Mouse (Mus musculus) heart, embryonic 16.5 days (tissue): ENCODE results near the gene Krt24. TPM values are rescaled to one million over a fixed set of nuclear protein-coding genes. Genes with fewer than 3 reads are reported as not detected.
A peak's percentile ranks its signal among the peaks of the same experiment; 100 is the strongest.

Experiments
- ATAC-seq: fragments of 200-750 bp; cut with Nextera tagmentation; replicated peaks from 2 replicates; pipeline ENCODE4 v1.8.0; 2017; ENCODE audit warnings: moderate number of reproducible peaks; ENCODE audit not compliant: insufficient read depth, low FRiP score; ENCODE audit errors: extremely low read depth
- H3K27ac ChIP-seq: fragments of 300-500 bp; sonication (generic); 2 replicates; pipeline ENCODE4 v1.5.1; 2014; ENCODE audit warnings: mild to moderate bottlenecking, low read length, control low read depth, moderate library complexity
- H3K27me3 ChIP-seq: fragments of 300-500 bp; sonication (generic); 2 replicates; pipeline ENCODE4 v1.6.1; 2014; ENCODE audit warnings: low read length, mixed read lengths; ENCODE audit not compliant: control insufficient read depth, insufficient read depth
- H3K36me3 ChIP-seq: fragments of 300-500 bp; sonication (generic); 2 replicates; pipeline ENCODE4 v1.6.1; 2014; ENCODE audit not compliant: control insufficient read depth, insufficient read depth
- H3K4me1 ChIP-seq: fragments of 300-500 bp; sonication (generic); 2 replicates; pipeline ENCODE4 v1.6.1; 2014; ENCODE audit warnings: low read length, mixed read lengths; ENCODE audit not compliant: control insufficient read depth, insufficient read depth
- H3K4me2 ChIP-seq: fragments of 300-500 bp; sonication (generic); 2 replicates; pipeline ENCODE4 v1.6.1; 2014; ENCODE audit warnings: low read depth, mild to moderate bottlenecking, control low read depth, low read length
- H3K4me3 ChIP-seq: fragments of 300-500 bp; sonication (generic); 2 replicates; pipeline ENCODE4 v1.5.1; 2014; ENCODE audit warnings: mild to moderate bottlenecking, control low read depth, low read length
- H3K9ac ChIP-seq: fragments of 300-500 bp; sonication (generic); 2 replicates; pipeline ENCODE4 v1.6.1; 2014; ENCODE audit warnings: low read length, control low read depth
- H3K9me3 ChIP-seq: fragments of 300-500 bp; sonication (generic); replicated peaks from 2 replicates; pipeline ENCODE4 v1.6.1; 2016; ENCODE audit warnings: low read length; ENCODE audit not compliant: control insufficient read depth
- WGBS: fragments of 180-500 bp; shearing (Covaris S2); extraction: QIAGEN DNeasy Blood & Tissue Kit; methylation state at CpG from one replicate; pipeline ENCODE4 v1.1.7; 2014; 5-methylcytosine and 5-hydroxymethylcytosine counted together
- polyA plus RNA-seq: library from polyadenylated mRNA; unstranded; fragments of >200 nt; fragmentation: Nextera tagmentation; extraction: Ambion mirVana; gene quantifications from 2 replicates; pipeline ENCODE4 v1.2.1, GENCODE M21; 2015

The Krt24 gene
- polyA plus RNA-seq = not detected in 2 replicates

DNA sequence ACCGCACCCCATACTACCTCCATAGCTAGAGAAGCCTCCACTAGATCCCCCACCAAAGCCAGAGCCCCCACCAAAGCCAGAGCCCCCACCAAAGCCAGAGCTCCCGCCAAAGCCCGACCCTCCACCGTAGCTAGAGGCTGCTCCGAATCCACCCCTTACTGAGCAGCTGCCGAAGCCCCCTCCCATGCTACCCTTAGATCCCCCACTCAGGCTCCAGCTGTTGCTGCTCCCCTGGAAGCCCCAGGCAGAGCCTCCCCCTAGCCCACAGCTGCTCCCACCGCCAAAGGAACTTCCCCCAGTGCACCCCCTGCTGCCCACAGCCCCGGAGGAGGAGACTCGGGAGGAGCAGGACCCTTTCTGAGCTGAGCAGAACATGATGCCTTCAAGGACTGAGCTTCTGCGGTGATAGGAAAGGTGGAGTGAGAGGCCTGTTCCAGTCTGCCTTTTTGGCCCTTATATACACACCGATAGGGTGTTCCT lies at the start of gene Krt24:
TSS of gene Krt24 (minus strand) at position 430 of the 480 bp plus-strand sequence.
- Histone ChIP-seq H3K27me3 (no peaks in the 10 kb centered on the region), H3K36me3 (no peaks in the 10 kb centered on the region), H3K9ac (no peak within 1 kb of the TSS), H3K27ac (no peak within 1 kb of the TSS), H3K9me3 (no peaks in the 10 kb centered on the region), H3K4me3 (no peak within 1 kb of the TSS), H3K4me2 (no peak within 1 kb of the TSS), H3K4me1 (no peaks in the 10 kb centered on the region)
- no peak for ATAC-seq
- 35% methylated on average over 11 of the region's 11 CpGs for WGBS

GRCm38 (mm10) chr11:99333426-99333825 lies 48.4 kb upstream of the Krt24 start:
- 67% methylated on average over 13 of the region's 13 CpGs for WGBS
- H3K9me3 ChIP-seq = no peaks in the 10 kb centered on the region

DNA sequence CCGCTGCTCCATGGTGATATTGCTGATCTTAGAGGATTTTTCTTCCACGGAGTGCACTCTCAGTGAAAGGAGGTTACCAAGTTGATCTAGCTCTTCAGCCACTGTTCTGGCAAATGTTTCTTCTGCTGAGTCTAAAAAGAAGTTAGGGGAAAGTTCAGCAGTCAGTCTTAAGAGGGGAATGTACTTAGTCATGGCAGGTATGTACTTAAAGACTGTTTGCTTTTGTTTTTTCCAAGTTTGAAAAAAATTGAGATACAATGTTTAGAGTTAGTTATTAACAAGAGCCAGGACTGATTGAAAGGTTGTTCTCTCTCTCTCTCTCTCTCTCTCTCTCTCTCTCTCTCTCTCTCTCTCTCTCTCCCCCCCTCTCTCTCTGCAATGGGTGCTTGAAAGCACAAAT lies 44.6 kb upstream of the Krt24 start:
- no peak overlapping the region for H3K4me2 ChIP-seq
- no peaks in the 10 kb centered on the region for H3K36me3 ChIP-seq
- H3K27ac ChIP-seq = no peak overlapping the region
- 48% methylated on average over 2 of the region's 2 CpGs for WGBS
- no peaks in the 10 kb centered on the region for H3K4me1 ChIP-seq
- no peaks in the 10 kb centered on the region for H3K9me3 ChIP-seq
- ATAC-seq = no peak
- no peaks in the 10 kb centered on the region for H3K27me3 ChIP-seq
- H3K9ac ChIP-seq = no peak overlapping the region
- H3K4me3 ChIP-seq = no peak overlapping the region

More at GRCm38 (mm10) chr11:99333426-99333825, 48.4 kb upstream of the Krt24 start:
- H3K27ac ChIP-seq = no peak overlapping the region
- no peaks in the 10 kb centered on the region for H3K27me3 ChIP-seq
- no peak overlapping the region for H3K4me3 ChIP-seq
- H3K36me3 ChIP-seq = no peaks in the 10 kb centered on the region
- H3K9ac ChIP-seq = no peak overlapping the region
- H3K4me2 ChIP-seq = no peak overlapping the region
- no peaks in the 10 kb centered on the region for H3K4me1 ChIP-seq
- ATAC-seq = no peak

- 0 out of 2 replicates have a peak, but pooled peaks cover 2% of the 10 kb centered on the region for H3K4me1 ChIP-seq
- no peak within 1 kb of the TSS for H3K27ac ChIP-seq
- H3K27me3 ChIP-seq = no peaks in the 10 kb centered on the region
- no peak within 1 kb of the TSS for H3K4me3 ChIP-seq
- 81% methylated on average over 11 of the region's 11 CpGs for WGBS
- H3K36me3 ChIP-seq = no peaks in the 10 kb centered on the region
- ATAC-seq = no peak
- no peaks in the 10 kb centered on the region for H3K9me3 ChIP-seq
- H3K4me2 ChIP-seq = no peak within 1 kb of the TSS
- no peak within 1 kb of the TSS for H3K9ac ChIP-seq
Measured at GRCm38 (mm10) chr11:99322851-99323250, 37.8 kb upstream of the Krt24 start, which contains the start of gene Krt25. Krt25 (minus strand) TSS chr11:99322951.

DNA sequence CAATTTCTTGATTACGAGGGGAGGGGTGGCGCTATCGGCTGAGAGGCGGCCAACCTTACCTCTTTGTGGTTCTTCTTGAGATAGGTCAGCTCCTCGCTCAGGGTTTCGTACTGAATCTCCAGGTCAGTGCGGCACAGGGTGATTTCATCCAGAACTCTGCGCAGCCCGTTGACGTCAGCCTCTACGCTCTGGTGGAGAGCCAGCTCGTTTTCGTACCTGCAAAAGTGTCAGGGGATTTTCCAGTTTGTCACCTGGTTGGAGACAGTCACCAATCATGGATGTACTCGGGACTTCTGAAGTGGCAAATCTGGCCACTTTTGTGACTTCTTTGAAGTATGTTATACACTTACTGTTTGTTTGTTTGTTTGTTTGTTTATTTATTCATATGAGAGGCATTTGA lies 36.0 kb upstream of the Krt24 start:
- Histone ChIP-seq H3K9me3 (no peaks in the 10 kb centered on the region), H3K4me3 (no peak overlapping the region), H3K9ac (no peak overlapping the region), H3K4me2 (no peak overlapping the region), H3K36me3 (no peaks in the 10 kb centered on the region), H3K4me1 (0 out of 2 replicates have a peak, but pooled peaks cover 2% of the 10 kb centered on the region), H3K27me3 (no peaks in the 10 kb centered on the region), H3K27ac (no peak overlapping the region)
- 78% methylated on average over 14 of the region's 14 CpGs for WGBS
- ATAC-seq = no peak

GRCm38 (mm10) chr11:99319127-99319526 lies 34.1 kb upstream of the Krt24 start:
- H3K4me2 ChIP-seq = peak overlapping the region; percentile 46
- WGBS = 33% methylated on average over 9 of the region's 9 CpGs

GRCm38 (mm10) chr11:99316543-99316942 lies 31.5 kb upstream of the Krt24 start:
- H3K9ac ChIP-seq = no peak overlapping the region
- WGBS = 66% methylated on average over 8 of the region's 8 CpGs
- 0 out of 2 replicates have a peak, but pooled peaks cover 2% of the 10 kb centered on the region for H3K4me1 ChIP-seq
- no peak for ATAC-seq
- no peak overlapping the region for H3K27ac ChIP-seq
- H3K4me2 ChIP-seq = no peak overlapping the region
- no peak overlapping the region for H3K4me3 ChIP-seq
- no peaks in the 10 kb centered on the region; the same call in 1 of the 2 replicates for H3K27me3 ChIP-seq
- no peaks in the 10 kb centered on the region for H3K9me3 ChIP-seq
- no peaks in the 10 kb centered on the region for H3K36me3 ChIP-seq

More at GRCm38 (mm10) chr11:99319127-99319526, 34.1 kb upstream of the Krt24 start:
- ATAC-seq = peak; percentile 65; the same call in 1 of the 2 replicates
- H3K9ac ChIP-seq = 0 out of 2 replicates have a peak overlapping the region, but pooled peaks have one; percentile 26
- no peaks in the 10 kb centered on the region for H3K9me3 ChIP-seq
- 0 out of 2 replicates have a peak, but pooled peaks cover 2% of the 10 kb centered on the region for H3K4me1 ChIP-seq
- no peaks in the 10 kb centered on the region for H3K36me3 ChIP-seq
- no peak overlapping the region for H3K4me3 ChIP-seq
- H3K27me3 ChIP-seq = no peaks in the 10 kb centered on the region; the same call in 1 of the 2 replicates
- no peak overlapping the region for H3K27ac ChIP-seq

DNA sequence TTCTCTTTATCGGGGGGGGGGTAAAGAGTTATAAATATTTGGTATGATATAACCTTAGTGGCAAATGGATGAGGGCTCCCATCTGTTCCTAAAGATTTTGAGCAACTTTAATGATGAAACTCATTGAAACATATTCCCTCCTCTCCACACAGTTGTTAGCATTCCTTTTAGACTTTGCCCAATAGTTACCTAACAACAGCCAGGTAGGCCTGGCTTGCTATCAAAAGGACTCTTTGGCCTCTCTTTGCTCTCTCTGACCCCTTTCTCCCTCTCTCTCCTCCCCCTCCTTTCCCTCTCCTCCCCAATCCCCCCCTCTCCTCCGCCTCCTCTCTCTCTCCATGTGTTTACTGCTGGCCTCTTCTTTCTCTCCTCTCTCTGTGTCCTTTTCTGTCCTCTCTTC lies 29.5 kb upstream of the Krt24 start:
- H3K27ac ChIP-seq = no peak overlapping the region
- WGBS = 86% methylated on average over 2 of the region's 2 CpGs
- H3K4me1 ChIP-seq = 0 out of 2 replicates have a peak, but pooled peaks cover 2% of the 10 kb centered on the region
- no peaks in the 10 kb centered on the region for H3K9me3 ChIP-seq
- H3K4me2 ChIP-seq = no peak overlapping the region
- no peak overlapping the region for H3K4me3 ChIP-seq
- H3K27me3 ChIP-seq = no peaks in the 10 kb centered on the region; the same call in 1 of the 2 replicates
- H3K36me3 ChIP-seq = no peaks in the 10 kb centered on the region
- H3K9ac ChIP-seq = no peak overlapping the region
- ATAC-seq = no peak

- Histone ChIP-seq H3K9me3 (no peaks in the 10 kb centered on the region), H3K27ac (no peak overlapping the region), H3K4me3 (no peak overlapping the region), H3K9ac (no peak overlapping the region), H3K4me1 (no peaks in the 10 kb centered on the region), H3K4me2 (no peak overlapping the region), H3K27me3 (no peaks in the 10 kb centered on the region; the same call in 1 of the 2 replicates), H3K36me3 (no peaks in the 10 kb centered on the region)
- 80% methylated on average over 1 of the region's 1 CpGs for WGBS
- ATAC-seq = no peak
Measured at GRCm38 (mm10) chr11:99310882-99311281, 25.8 kb upstream of the Krt24 start.
